Mouse (Mus musculus) cerebellum, postnatal 25 days (tissue): ENCODE measurements around the gene Tcf12.

Experiments
- DNase-seq, 2 experiments: peaks; one replicate each; pipeline ENCODE4 v3.0.0; 2021; ENCODE audit warnings: mixed read lengths in 2 of 2

Tcf12 gene

DNA sequence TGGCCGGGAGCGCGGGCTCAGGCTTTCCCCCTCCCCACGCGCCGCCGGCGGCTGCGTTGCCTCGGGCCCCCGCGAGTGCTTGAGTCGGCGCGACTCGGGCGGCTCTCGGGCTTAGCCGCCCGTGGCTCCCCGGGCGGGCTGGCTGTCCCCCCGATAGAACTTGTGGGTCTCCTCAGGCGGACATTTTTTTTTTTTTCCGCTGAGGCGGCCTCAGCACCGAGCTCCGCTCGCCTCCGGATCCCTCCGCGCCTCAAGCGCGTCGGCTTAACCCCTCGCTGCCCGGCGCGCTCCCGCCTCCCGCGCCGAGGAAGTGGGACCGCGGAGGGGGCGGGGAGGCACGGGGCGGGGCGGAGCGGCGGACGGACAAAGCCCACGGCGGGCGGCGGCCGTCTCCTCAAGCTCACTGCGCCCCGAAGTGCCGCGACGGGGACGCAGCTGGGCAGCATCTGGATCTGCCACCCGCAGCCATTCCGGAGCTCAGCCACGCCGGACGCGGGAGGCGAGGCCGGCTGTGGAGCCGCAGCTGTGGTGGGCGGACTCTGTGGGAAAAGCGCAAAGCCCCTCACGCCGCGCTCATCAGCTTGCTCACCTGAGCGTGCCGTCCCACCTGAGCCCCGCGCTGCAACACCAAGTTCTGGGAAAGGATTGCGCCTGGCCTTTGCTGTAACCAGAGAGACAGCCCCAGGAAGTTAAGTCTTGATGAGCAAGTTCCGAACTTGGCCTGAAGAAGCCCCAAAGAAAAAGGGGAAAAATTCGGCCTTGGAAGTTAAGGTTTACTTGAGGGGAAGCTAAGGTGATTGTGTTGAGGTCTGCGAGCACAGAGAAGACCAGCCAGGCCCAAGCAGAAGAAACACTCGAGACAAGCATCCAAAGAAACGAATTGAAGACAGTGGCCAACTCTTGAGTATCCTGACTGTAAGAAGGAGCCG is at the start of gene Tcf12:
Gene Tcf12, minus strand, starts transcription at position 250 of the 929 bp plus-strand sequence.
- peak in 1 of 2 experiments; percentile 90 for DNase-seq

- no peak for DNase-seq
Observed at GRCm38 (mm10) chr9:72158392-72158791, 46.7 kb upstream of the Tcf12 start.

DNA sequence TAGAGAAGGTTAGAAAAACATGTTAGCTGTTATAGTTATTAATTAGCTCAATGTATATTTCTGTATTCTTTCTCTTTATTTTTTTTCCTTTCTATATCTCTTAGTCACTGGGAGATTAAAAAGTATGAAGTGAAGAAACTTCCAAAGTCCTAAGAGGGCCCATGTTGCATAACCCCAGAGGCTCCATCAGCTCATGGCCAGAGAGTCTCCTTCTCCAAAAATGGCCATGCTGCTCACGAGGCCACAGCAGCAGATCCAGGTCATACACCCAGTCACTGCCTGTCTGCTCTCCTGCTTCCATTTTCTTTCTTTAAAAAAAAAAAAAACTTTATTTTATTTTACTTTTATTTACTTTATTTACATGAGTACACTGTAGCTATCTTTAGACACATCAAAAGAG is 45.4 kb upstream of the Tcf12 start:
- DNase-seq = no peak

- peak; percentile 63 to 68 for DNase-seq
Observed at GRCm38 (mm10) chr9:72155250-72156138, 43.8 kb upstream of the Tcf12 start.

DNA sequence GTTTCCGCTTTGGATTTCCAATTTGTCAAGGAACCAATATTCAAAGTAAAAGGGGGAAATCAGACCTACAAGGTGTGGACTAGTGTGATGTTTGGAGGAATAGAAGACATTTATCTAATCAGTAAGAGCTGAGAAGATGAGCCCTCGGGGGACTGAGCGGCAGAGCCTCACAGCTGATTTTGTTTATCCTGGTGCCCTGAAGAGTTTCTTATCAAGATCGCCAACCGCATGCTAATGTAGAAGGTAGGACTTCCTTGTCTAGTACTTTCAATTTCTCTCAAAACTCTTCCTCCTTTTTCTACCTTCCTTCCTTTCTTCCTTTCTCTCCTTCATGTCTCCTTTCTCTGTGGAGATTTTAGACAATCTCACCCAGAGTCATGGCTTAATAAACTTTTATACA is 32.5 kb upstream of the Tcf12 start:
- no peak for DNase-seq

GRCm38 (mm10) chr9:72137899-72138298 is 26.2 kb upstream of the Tcf12 start:
- no peak for DNase-seq

GRCm38 (mm10) chr9:72133772-72134245 is 22.1 kb upstream of the Tcf12 start:
- peak in 1 of 2 experiments; percentile 52 for DNase-seq

DNA sequence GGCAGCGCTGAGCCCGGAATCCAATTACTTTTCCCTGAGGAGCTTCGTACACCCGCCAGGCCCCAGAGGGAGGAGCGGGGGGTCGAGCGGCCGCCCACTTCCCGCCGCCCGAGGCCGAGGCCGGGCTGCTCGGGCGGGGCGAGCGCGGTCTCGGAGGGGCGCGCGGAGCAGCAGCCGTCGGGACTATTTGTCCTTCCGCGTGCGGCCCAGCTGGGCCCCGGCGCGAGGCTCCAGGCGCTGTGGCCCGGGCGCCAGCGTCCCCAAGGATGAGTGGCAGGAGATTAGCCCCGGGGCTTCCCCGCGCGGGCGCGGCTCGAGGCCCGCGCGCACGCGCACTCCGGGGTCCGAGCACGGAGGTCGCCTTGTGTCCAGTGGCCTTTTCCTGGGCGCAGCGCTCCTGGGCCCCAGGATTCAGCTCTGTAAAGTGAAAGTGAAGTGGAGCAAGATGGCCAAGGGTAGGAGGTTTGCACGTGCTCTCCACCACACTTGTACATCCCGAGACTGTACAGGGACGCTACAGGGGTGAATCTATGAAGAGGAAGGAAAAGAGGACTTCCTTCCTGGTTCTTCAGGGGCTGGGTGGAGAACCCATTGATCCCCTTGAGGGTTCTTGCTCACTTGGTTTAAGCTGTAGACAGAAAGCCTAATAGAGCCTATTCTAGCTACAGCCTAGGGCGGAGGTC is 21.6 kb upstream of the Tcf12 start:
- DNase-seq = peak; percentile 91 to 93

DNA sequence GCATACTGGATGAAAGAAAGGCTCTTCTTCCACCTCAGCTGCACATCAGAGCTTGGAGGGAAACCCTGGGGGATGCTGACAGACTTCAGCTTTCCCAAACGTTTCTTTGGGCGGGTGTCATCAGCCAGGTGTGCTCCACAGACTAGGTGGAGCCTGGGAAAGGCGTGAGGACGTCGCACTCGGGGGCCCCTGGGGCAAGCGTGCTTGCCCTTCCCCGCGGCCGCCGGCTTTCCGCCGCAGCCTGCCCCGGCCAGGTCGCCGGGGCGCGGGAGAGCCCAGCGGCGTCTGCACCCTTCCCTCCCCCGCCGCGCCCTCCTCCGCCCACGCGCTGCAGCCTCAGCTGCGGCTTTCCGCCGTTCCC is 21.0 kb upstream of the Tcf12 start:
- no peak for DNase-seq

DNA sequence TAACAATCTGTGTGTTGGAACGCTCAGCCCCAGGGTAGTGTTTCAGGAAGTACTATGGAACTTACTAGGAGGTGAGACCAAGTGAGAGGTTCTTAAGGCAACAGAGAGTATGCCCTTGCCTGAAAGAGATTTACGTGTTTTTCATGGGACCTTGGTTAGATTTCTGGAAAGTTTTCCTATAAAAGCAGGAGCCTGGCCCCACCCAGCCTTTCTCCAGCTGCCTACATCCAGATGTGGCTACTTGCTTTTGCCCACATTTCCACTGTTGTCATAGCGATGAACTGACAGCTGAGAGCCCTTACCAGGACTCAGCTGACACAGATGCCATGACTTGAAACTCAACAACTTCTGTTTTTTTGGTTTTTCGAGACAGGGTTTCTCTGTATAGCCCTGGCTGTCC is 18.2 kb upstream of the Tcf12 start:
- DNase-seq = no peak

GRCm38 (mm10) chr9:72125442-72125841 is 13.8 kb upstream of the Tcf12 start:
- DNase-seq = peak; percentile 74 to 76

- no peak for DNase-seq
Observed at GRCm38 (mm10) chr9:72118490-72118889, 6.8 kb upstream of the Tcf12 start.

DNA sequence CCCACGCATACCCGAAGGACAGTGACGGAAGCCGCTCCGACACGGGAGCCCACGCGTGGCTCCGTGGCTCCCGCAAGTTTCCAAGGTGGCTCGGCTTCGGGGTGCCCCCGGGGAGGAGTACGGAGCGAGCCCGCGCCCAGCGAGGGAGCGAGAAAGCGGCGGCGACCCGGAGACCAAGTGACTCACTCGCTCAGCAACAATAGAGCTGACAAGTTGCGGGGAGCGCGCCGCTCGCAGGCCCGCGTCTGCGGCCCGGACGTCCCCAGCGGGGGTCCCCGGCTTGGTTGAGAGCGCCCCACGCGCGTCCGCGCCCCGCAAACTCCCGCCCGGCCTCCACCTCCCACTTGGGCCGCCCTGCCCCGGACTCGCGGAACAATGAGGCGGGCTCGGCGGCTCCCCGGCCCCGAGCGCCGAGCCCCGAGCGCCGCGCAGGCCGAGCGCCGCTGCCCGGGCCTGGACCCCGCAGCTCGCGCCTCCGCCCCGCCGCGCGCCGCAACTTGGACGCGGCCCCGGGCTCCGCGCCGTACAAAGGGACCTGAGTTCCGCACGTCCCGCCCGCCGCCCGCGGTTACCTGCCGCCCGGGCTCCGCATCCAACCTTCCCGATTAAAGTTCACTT is 558 bp downstream of the Tcf12 start:
- peak; percentile 89 for DNase-seq

DNA sequence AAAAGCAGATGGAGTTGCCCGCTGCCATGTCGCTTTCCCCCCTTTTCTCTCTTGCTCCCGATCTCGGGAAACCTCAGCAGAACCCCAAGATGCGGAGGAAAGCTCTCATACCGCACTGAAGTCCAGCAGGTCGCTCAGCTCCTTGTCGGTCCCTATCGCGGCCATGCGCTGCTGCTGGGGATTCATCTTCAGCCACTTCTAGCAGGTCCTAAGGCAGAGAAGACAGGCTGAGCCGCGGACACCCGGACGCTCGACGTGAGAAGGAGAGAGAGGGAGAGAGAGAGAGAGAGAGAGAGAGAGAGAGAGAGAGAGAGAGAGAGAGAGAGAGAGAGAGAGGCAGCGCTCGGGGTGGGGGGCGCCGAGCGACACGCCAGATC is 1.1 kb downstream of the Tcf12 start:
- peak in 1 of 2 experiments; percentile 66 for DNase-seq

- DNase-seq = no peak
Observed at GRCm38 (mm10) chr9:72103471-72103870, 8.2 kb downstream of the Tcf12 start.

DNA sequence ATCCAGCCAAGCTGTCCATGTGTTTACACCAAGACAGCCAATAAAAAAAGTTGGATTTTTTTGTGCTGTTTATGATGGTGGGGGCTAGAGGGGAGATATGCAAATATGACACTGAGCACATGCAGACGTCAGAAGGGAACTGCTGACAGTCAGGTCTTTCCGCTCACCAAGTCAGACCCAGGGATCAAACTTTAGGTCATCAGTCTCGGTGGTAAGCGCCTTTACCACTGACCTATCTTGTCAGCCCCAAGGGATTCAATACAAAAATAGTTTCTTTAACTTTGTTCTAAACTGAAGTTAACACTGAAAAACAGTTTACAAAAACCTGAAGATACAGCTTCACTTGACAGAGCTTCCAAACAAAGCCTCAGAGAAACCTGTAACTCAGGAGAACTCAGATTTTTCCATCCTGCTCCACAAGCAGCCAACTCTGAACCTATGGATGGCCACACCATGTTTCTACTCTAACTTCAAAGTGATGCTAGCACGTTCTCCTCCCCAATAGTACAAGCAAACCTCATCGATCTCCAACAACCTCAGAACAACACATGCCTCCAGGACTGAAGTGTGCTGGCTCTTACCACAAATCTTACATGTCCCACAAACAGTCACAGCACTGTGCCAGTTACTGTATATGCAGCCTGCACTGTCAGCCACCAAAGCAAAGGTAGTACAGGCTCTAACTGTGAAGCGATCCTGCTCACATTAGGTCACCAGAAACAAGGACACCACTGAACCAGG is 11.6 kb downstream of the Tcf12 start:
- no peak for DNase-seq

GRCm38 (mm10) chr9:72098056-72098455 is 13.6 kb downstream of the Tcf12 start:
- DNase-seq = no peak

DNA sequence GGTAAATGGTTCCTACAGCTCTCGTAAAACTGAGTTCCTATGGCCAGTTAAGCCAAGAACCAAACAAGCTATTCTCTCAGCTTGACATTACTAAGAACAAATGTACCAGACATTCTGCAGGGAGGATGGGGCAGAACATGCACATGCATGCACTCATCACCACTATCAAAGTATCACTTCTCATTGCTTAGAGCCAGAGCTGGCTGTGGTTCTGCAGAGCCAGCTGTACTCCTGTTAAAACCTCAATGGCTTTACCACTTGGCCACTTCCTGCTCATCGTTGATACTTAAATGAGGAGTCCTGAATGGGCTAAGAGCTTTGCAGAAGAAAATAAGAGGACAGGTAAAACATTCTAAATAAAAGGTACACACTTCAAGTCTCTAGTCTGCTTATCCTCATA is 14.6 kb downstream of the Tcf12 start:
- no peak for DNase-seq

DNA sequence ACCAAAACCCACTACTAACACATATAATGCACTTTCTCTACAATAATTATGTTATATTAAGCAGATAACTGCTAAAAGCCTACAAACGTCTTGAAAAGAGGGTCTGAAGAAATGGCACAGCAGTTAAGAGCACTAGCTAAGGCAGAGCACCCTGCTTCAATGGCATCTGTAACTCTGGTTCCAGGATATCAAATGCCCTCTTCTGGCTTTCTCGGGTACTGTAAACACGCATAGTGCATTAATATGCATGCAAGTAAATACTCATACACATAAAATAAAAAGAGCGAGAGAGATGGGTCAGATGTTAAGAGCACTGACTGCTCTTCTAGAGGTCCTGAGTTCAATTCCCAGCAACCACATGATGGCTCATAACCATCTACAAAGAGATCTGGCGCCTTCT is 17.0 kb downstream of the Tcf12 start:
- no peak for DNase-seq

- DNase-seq = no peak
Observed at GRCm38 (mm10) chr9:72092191-72092590, 19.5 kb downstream of the Tcf12 start.

DNA sequence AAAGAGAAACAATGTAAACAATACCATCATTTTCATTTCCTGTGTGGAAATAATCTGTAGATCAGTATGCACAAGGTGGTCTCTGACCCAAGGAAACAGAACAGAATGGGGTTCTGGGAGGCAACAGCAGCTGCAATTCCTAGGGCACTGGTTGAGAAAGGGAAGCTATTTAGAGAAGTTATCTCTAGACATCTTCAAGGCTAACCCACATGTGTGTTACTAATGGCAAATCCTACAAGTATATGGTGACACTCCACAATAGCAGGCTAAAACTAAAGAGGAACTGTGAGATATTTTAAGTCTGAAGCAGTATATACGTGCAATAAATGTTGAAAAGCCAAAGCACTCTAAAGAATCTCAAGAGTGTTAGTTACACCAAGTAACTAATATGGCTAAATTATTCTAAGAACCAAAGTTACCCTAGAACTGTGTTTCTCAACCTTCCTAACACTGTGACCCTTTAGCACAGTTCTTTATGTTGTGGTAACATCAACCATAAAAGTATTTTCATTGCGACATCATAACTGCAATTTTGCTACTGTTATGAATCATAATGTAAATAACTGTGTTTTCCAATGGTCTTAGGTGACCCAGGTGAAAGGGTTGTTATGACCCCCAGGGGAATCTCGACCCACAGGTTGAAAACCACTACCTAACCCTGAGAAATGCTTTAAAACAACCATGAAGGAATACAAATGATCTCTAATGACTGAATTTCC is 22.6 kb downstream of the Tcf12 start:
- no peak for DNase-seq
